ENCODE assay signal across 26 mouse cellular contexts in the genomic region with DNA sequence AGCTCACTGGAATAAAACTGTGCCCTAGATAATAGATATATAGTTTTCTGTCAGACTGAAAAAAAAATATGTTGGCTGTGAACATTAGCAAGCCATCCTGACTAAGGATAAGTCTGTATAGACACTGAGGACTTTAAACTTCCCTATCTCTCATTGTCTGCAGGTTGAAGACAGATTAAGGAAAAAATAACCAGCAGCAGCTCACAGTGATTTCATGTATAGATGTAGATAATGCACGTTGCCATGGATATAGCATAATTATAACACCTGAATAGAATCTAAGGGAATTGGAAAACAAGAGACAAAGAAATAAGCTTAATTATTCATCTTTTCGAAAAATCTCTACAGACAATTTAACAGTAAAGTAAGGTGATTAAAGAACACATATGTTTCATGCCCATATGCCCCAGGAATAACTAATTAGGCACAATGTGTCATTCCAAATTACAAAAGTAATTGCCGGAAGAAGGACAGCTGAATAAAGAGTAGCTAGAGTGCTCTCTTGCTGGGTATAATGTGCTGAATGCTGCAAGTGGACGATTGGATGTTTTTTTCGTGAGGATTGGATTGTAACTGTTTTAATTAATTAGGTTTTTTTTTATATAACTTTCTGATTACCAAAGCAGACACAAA.
A peak's percentile ranks its signal among the peaks of the same experiment; 100 is the strongest.
DNase-seq lines count a peak whose midpoint lies in the region; ATAC-seq lines count a peak whose summit lies in the region.
"Had no signal": no experiment of that assay in that cellular context is flagged by ENCODE, and none has a peak within 500 bp of the region (broad histone marks: within the 10 kb centered on the region; RNA-seq: fewer than 3 reads in every experiment).

No protein-coding gene starts in this region.

- 41% methylated on average over 5 of the region's 5 CpGs for WGBS in hindbrain, embryonic 15.5 days
- 81% methylated on average over 5 of the region's 5 CpGs for WGBS in hindbrain, embryonic 11.5 days
- 20% methylated on average over 5 of the region's 5 CpGs for WGBS in forebrain, embryonic 12.5 days
- WGBS in forebrain, embryonic 15.5 days, result 8% methylated on average over 5 of the region's 5 CpGs
- 36% methylated on average over 5 of the region's 5 CpGs for WGBS in midbrain, embryonic 16.5 days

- DNase-seq in hindbrain, embryonic 11.5 days (ENCODE audit: low spot score), result no peak
- DNase-seq in left cerebral cortex, adult 9 months (ENCODE audit: low spot score in 2 of 2), result no peak
- no peak for DNase-seq in kidney, adult 18-20 months
- DNase-seq: adrenal gland, postnatal 14 days; cerebellum, adult 18-20 months; cerebellum, postnatal 10 days; gastrocnemius, postnatal 25 days; heart, postnatal 36 days; kidney, adult 11 months; kidney, postnatal 25 days; lung, postnatal 36 days; right cerebral cortex, postnatal 25 days; thymus, postnatal 25 days had no signal

- H3K4me2 ChIP-seq in hindbrain, embryonic 15.5 days, result no peak overlapping the region
- no peak overlapping the region for H3K4me2 ChIP-seq in hindbrain, embryonic 11.5 days (replicated peaks; ENCODE audit: low read depth, low read length)
- H3K4me2 ChIP-seq in forebrain, embryonic 12.5 days, result no peak overlapping the region
- H3K4me2 ChIP-seq in forebrain, embryonic 15.5 days (replicated peaks), result no peak overlapping the region
- H3K4me2 ChIP-seq in midbrain, embryonic 16.5 days (ENCODE audit: low read length), result no peak overlapping the region
- H3K4me2 ChIP-seq: heart, embryonic 11.5 days; kidney, embryonic 15.5 days; limb, embryonic 13.5 days; liver, embryonic 11.5 days; lung, embryonic 15.5 days; stomach, embryonic 15.5 days had no signal

- H3K4me1 ChIP-seq in hindbrain, embryonic 15.5 days (replicated peaks), result peaks cover 8% of the 10 kb centered on the region
- no peaks in the 10 kb centered on the region for H3K4me1 ChIP-seq in hindbrain, embryonic 11.5 days (replicated peaks; ENCODE audit: control insufficient read depth, insufficient read depth, low read length)
- H3K4me1 ChIP-seq in forebrain, embryonic 12.5 days, result peaks cover 10% of the 10 kb centered on the region
- H3K4me1 ChIP-seq in forebrain, embryonic 15.5 days, result peaks cover 15% of the 10 kb centered on the region
- peaks cover 5% of the 10 kb centered on the region; the same call in 1 of the 2 replicates for H3K4me1 ChIP-seq in midbrain, embryonic 16.5 days (ENCODE audit: control insufficient read depth, insufficient read depth, low read length)
- H3K4me1 ChIP-seq: kidney, embryonic 15.5 days; limb, embryonic 13.5 days; lung, embryonic 15.5 days; stomach, embryonic 15.5 days had no signal

- H3K36me3 ChIP-seq in hindbrain, embryonic 15.5 days, result no peaks in the 10 kb centered on the region
- H3K36me3 ChIP-seq in hindbrain, embryonic 11.5 days (ENCODE audit: control insufficient read depth, insufficient read depth, low read length), result no peaks in the 10 kb centered on the region
- H3K36me3 ChIP-seq in forebrain, embryonic 12.5 days (replicated peaks), result no peaks in the 10 kb centered on the region
- no peaks in the 10 kb centered on the region for H3K36me3 ChIP-seq in forebrain, embryonic 15.5 days
- no peaks in the 10 kb centered on the region for H3K36me3 ChIP-seq in midbrain, embryonic 16.5 days (ENCODE audit: control insufficient read depth, insufficient read depth, low read length)
- H3K36me3 ChIP-seq: kidney, embryonic 15.5 days; limb, embryonic 13.5 days; lung, embryonic 15.5 days; stomach, embryonic 15.5 days had no signal

- H3K27me3 ChIP-seq in hindbrain, embryonic 15.5 days, result no peaks in the 10 kb centered on the region
- H3K27me3 ChIP-seq in hindbrain, embryonic 11.5 days (ENCODE audit: control insufficient read depth, insufficient read depth, low read length), result no peaks in the 10 kb centered on the region
- H3K27me3 ChIP-seq in forebrain, embryonic 12.5 days, result no peaks in the 10 kb centered on the region
- H3K27me3 ChIP-seq in forebrain, embryonic 15.5 days, result no peaks in the 10 kb centered on the region
- H3K27me3 ChIP-seq in midbrain, embryonic 16.5 days (ENCODE audit: control insufficient read depth, insufficient read depth, low read depth, low read length), result no peaks in the 10 kb centered on the region
- H3K27me3 ChIP-seq: kidney, embryonic 15.5 days; limb, embryonic 13.5 days; lung, embryonic 15.5 days; stomach, embryonic 15.5 days had no signal

- H3K9ac ChIP-seq in hindbrain, embryonic 15.5 days, result no peak overlapping the region
- H3K9ac ChIP-seq in hindbrain, embryonic 11.5 days (ENCODE audit: low read depth, low read length), result no peak overlapping the region
- no peak overlapping the region for H3K9ac ChIP-seq in forebrain, embryonic 12.5 days
- H3K9ac ChIP-seq in forebrain, embryonic 15.5 days (replicated peaks), result no peak overlapping the region
- no peak overlapping the region for H3K9ac ChIP-seq in midbrain, embryonic 16.5 days (ENCODE audit: low read depth, low read length)
- H3K9ac ChIP-seq: kidney, embryonic 15.5 days; limb, embryonic 13.5 days; lung, embryonic 15.5 days; stomach, embryonic 15.5 days had no signal

- H3K4me3 ChIP-seq in hindbrain, embryonic 15.5 days, result no peak overlapping the region
- no peak overlapping the region for H3K4me3 ChIP-seq in hindbrain, embryonic 11.5 days (ENCODE audit: low read depth, low read length)
- no peak overlapping the region for H3K4me3 ChIP-seq in forebrain, embryonic 12.5 days (replicated peaks)
- no peak overlapping the region for H3K4me3 ChIP-seq in forebrain, embryonic 15.5 days
- no peak overlapping the region for H3K4me3 ChIP-seq in midbrain, embryonic 16.5 days (ENCODE audit: low read depth, low read length)
- H3K4me3 ChIP-seq: erythroblast, embryonic 14.5 days; kidney, embryonic 15.5 days; limb, embryonic 13.5 days; lung, embryonic 15.5 days; stomach, embryonic 15.5 days had no signal

- H3K9me3 ChIP-seq in hindbrain, embryonic 15.5 days, result no peaks in the 10 kb centered on the region
- H3K9me3 ChIP-seq in hindbrain, embryonic 11.5 days (ENCODE audit: control insufficient read depth, low read length), result no peaks in the 10 kb centered on the region
- H3K9me3 ChIP-seq in forebrain, embryonic 12.5 days, result no peaks in the 10 kb centered on the region
- H3K9me3 ChIP-seq in forebrain, embryonic 15.5 days, result no peaks in the 10 kb centered on the region
- H3K9me3 ChIP-seq in midbrain, embryonic 16.5 days (replicated peaks; ENCODE audit: control insufficient read depth, low read length, poor library complexity, severe bottlenecking), result no peaks in the 10 kb centered on the region
- H3K9me3 ChIP-seq: kidney, embryonic 15.5 days; limb, embryonic 13.5 days; lung, embryonic 15.5 days; stomach, embryonic 15.5 days had no signal

- peak; percentile 54; the same call in 1 of the 2 replicates for ATAC-seq in hindbrain, embryonic 15.5 days (ENCODE audit: low FRiP score, low read depth)
- no peak for ATAC-seq in hindbrain, embryonic 11.5 days (ENCODE audit: low FRiP score)
- ATAC-seq in forebrain, embryonic 12.5 days (ENCODE audit: low FRiP score), result peak; percentile 81; the same call in 1 of the 2 replicates
- peak; percentile 89 for ATAC-seq in forebrain, embryonic 15.5 days (replicated peaks)
- ATAC-seq in midbrain, embryonic 16.5 days, result peak; percentile 54; the same call in 1 of the 2 replicates
- ATAC-seq: CD4-positive, CD25-positive, alpha-beta regulatory T cell, adult 4 months; inflammation-experienced regulatory T-cells, adult 6 months had no signal

- H3K27ac ChIP-seq in hindbrain, embryonic 15.5 days (replicated peaks), result no peak overlapping the region
- H3K27ac ChIP-seq in hindbrain, embryonic 11.5 days (ENCODE audit: low read depth, low read length), result no peak overlapping the region
- H3K27ac ChIP-seq in forebrain, embryonic 12.5 days, result 0 out of 2 replicates have a peak overlapping the region, but pooled peaks have one; percentile 32
- 0 out of 2 replicates have a peak overlapping the region, but pooled peaks have one; percentile 25 for H3K27ac ChIP-seq in forebrain, embryonic 15.5 days (replicated peaks)
- H3K27ac ChIP-seq in midbrain, embryonic 16.5 days (ENCODE audit: low read length), result peak overlapping the region; percentile 33; the same call in 1 of the 2 replicates
- H3K27ac ChIP-seq: kidney, embryonic 15.5 days; limb, embryonic 13.5 days; lung, embryonic 15.5 days; stomach, embryonic 15.5 days had no signal

Comparison
In these comparisons a context has a peak if more than half of its experiments do, and no peak if none do; other contexts are left out.
1. H3K27ac ChIP-seq: peak in forebrain, embryonic 12.5 days (single experiment), forebrain, embryonic 15.5 days (single experiment) and midbrain, embryonic 16.5 days (single experiment); none in hindbrain, embryonic 15.5 days (single experiment) and hindbrain, embryonic 11.5 days (single experiment).